Mouse (Mus musculus): ENCODE data around the gene Senp6.

GRCm38 (mm10) chr9:80155277-80155676, 88.6 kb downstream of the Senp6 start:
- TF ChIP-seq ZC3H11A (IDR thresholded peaks at IDR 0.05; ENCODE audit: borderline replicate concordance, low read depth, low read length) (no peak), HCFC1 (IDR thresholded peaks at IDR 0.05; ENCODE audit: borderline replicate concordance, insufficient read depth, low read length) (no peak), MAFK (IDR thresholded peaks at IDR 0.05; ENCODE audit: insufficient read depth, low read depth, low read length) (no peak), CHD2 (IDR thresholded peaks at IDR 0.05; ENCODE audit: low read depth, low read length) (no peak), ZNF384 (IDR thresholded peaks at IDR 0.05; ENCODE audit: low read depth, low read length) (no peak)
